14 mouse cellular contexts compared by ENCODE assay signal in genomic region chr7:125418413-125418812, GRCm38 (mm10). TPM values are rescaled to one million over a fixed set of nuclear protein-coding genes. Genes with fewer than 3 reads are reported as not detected.
DNase-seq lines count a peak whose midpoint lies in the region; ATAC-seq and TF ChIP-seq lines count a peak whose summit lies in the region.
"Had no signal": no experiment of that assay in that cellular context is flagged by ENCODE, and none has a peak within 500 bp of the region (broad histone marks: within the 10 kb centered on the region; RNA-seq: fewer than 3 reads in every experiment).

No protein-coding gene starts in this region.

- H3K4me1 ChIP-seq in liver, postnatal 0 days (ENCODE audit: insufficient read depth): peaks cover 2% of the 10 kb centered on the region; the same call in 1 of the 2 replicates
- H3K4me1 ChIP-seq in stomach, embryonic 14.5 days (ENCODE audit: control insufficient read depth, insufficient read depth, low read length): no peaks in the 10 kb centered on the region
- H3K4me1 ChIP-seq in hindbrain, postnatal 0 days (ENCODE audit: insufficient read depth, low read length): no peaks in the 10 kb centered on the region
- H3K4me1 ChIP-seq: heart, embryonic 12.5 days; midbrain, embryonic 15.5 days had no signal

- no peak for ATAC-seq in liver, postnatal 0 days
- 0 out of 2 replicates have a peak, but pooled peaks have one; percentile 46 for ATAC-seq in erythroblast, adult 5-6 weeks (replicated peaks; ENCODE audit: low FRiP score, poor library complexity, severe bottlenecking)
- peak; percentile 51; the same call in 1 of the 2 replicates for ATAC-seq in stomach, embryonic 14.5 days (ENCODE audit: insufficient number of reproducible peaks, insufficient read depth, low FRiP score, low read depth)
- ATAC-seq in hindbrain, postnatal 0 days: no peak
- ATAC-seq: midbrain, embryonic 15.5 days had no signal

- DNase-seq in liver (peak; percentile 73), R1 (ENCODE audit: low read depth, low spot score) (peak; percentile 90), adipocyte (ENCODE audit: low spot score) (no peak)
- DNase-seq in liver, postnatal 0 days: no peak
- DNase-seq in hindbrain, postnatal 0 days (ENCODE audit: low spot score): no peak
- DNase-seq in ovary, postnatal 10 days (ENCODE audit: low spot score): no peak
- DNase-seq: cerebellum, adult 2 months; kidney, adult 18-20 months had no signal

- H3K4me2 ChIP-seq in liver, postnatal 0 days (ENCODE audit: low read depth, low read length): no peak overlapping the region
- H3K4me2 ChIP-seq in stomach, embryonic 14.5 days (replicated peaks; ENCODE audit: low read depth, low read length): no peak overlapping the region
- H3K4me2 ChIP-seq in hindbrain, postnatal 0 days (ENCODE audit: low read depth, low read length): no peak overlapping the region
- H3K4me2 ChIP-seq: heart, embryonic 12.5 days; midbrain, embryonic 15.5 days had no signal

- WGBS in liver, postnatal 0 days (ENCODE audit: insufficient replicate concordance): 41% methylated on average over 3 of the region's 3 CpGs
- 19% methylated on average over 3 of the region's 3 CpGs for WGBS in stomach, embryonic 14.5 days
- 24% methylated on average over 3 of the region's 3 CpGs for WGBS in hindbrain, postnatal 0 days

- H3K9ac ChIP-seq in liver, postnatal 0 days (replicated peaks): no peak overlapping the region
- no peak overlapping the region for H3K9ac ChIP-seq in stomach, embryonic 14.5 days (replicated peaks; ENCODE audit: low read depth, low read length)
- H3K9ac ChIP-seq in hindbrain, postnatal 0 days (replicated peaks; ENCODE audit: low read length): no peak overlapping the region
- H3K9ac ChIP-seq: heart, embryonic 12.5 days; midbrain, embryonic 15.5 days had no signal

- H3K9me3 ChIP-seq in liver, postnatal 0 days (ENCODE audit: low read length): no peaks in the 10 kb centered on the region
- H3K9me3 ChIP-seq in stomach, embryonic 14.5 days (ENCODE audit: control insufficient read depth, low read depth, low read length): no peaks in the 10 kb centered on the region
- H3K9me3 ChIP-seq in hindbrain, postnatal 0 days (ENCODE audit: low read length): no peaks in the 10 kb centered on the region
- H3K9me3 ChIP-seq: forebrain, embryonic 10.5 days; heart, embryonic 12.5 days; midbrain, embryonic 15.5 days had no signal

- H3K27me3 ChIP-seq in liver, postnatal 0 days (ENCODE audit: insufficient read depth, low read length): no peaks in the 10 kb centered on the region
- H3K27me3 ChIP-seq in stomach, embryonic 14.5 days (ENCODE audit: control insufficient read depth, insufficient read depth, low read length): no peaks in the 10 kb centered on the region
- H3K27me3 ChIP-seq in hindbrain, postnatal 0 days (ENCODE audit: insufficient read depth, low read length): no peaks in the 10 kb centered on the region
- H3K27me3 ChIP-seq: heart, embryonic 12.5 days; midbrain, embryonic 15.5 days had no signal

- no peak for TF ChIP-seq CTCF in liver, postnatal 0 days (IDR thresholded peaks at IDR 0.05; ENCODE audit: low read depth)
- no peak for TF ChIP-seq CTCF in hindbrain, postnatal 0 days (IDR thresholded peaks at IDR 0.05; ENCODE audit: low read depth)

- no peak overlapping the region for H3K27ac ChIP-seq in liver, postnatal 0 days (ENCODE audit: low read depth)
- no peak overlapping the region for H3K27ac ChIP-seq in stomach, embryonic 14.5 days (ENCODE audit: low read length)
- no peak overlapping the region for H3K27ac ChIP-seq in hindbrain, postnatal 0 days
- H3K27ac ChIP-seq: forebrain, embryonic 10.5 days; left cerebral cortex, adult 2 months; midbrain, embryonic 15.5 days had no signal

- no peak for TF ChIP-seq EP300 in liver, postnatal 0 days (IDR thresholded peaks at IDR 0.05; ENCODE audit: low read depth)

- H3K36me3 ChIP-seq in liver, postnatal 0 days (replicated peaks; ENCODE audit: insufficient read depth, low read length): no peaks in the 10 kb centered on the region
- no peaks in the 10 kb centered on the region for H3K36me3 ChIP-seq in stomach, embryonic 14.5 days (ENCODE audit: control insufficient read depth, insufficient read depth, low read length)
- H3K36me3 ChIP-seq in hindbrain, postnatal 0 days (ENCODE audit: insufficient read depth, low read length): no peaks in the 10 kb centered on the region
- H3K36me3 ChIP-seq: forebrain, embryonic 10.5 days; heart, embryonic 12.5 days; midbrain, embryonic 15.5 days had no signal

- H3K4me3 ChIP-seq in liver, postnatal 0 days (ENCODE audit: low read depth, low read length): no peak overlapping the region
- H3K4me3 ChIP-seq in stomach, embryonic 14.5 days (ENCODE audit: low read depth, low read length): no peak overlapping the region
- H3K4me3 ChIP-seq in hindbrain, postnatal 0 days (ENCODE audit: low read length): no peak overlapping the region
- H3K4me3 ChIP-seq: forebrain, embryonic 10.5 days; heart, embryonic 12.5 days; left cerebral cortex, adult 2 months; midbrain, embryonic 15.5 days had no signal

RNA-seq across cellular contexts. Expression of gene Kdm8, which starts 26.1 kb away (rescaled TPM):
- 2.1 and 2.8 TPM in 2 replicates for polyA plus RNA-seq in liver, postnatal 0 days (2015; fragmentation: Nextera tagmentation; extraction: Ambion mirVana)
- total RNA-seq in erythroblast, adult 5-6 weeks (2015; ENCODE audit: low replicate concordance): 6.7 TPM in 1 of 2 replicates, not detected in the other
- total RNA-seq in erythroblast, adult 5-6 weeks (2017; ENCODE audit: low replicate concordance): 1.3 and 1.8 TPM in 2 replicates
- polyA plus RNA-seq in stomach, embryonic 14.5 days (2014; fragmentation: Nextera tagmentation; extraction: Ambion mirVana): 9.9 and 10.2 TPM in 2 replicates
- total RNA-seq in hindbrain, postnatal 0 days (2014; rRNA removed): 7.2 and 7.5 TPM in 2 replicates
- polyA plus RNA-seq in hindbrain, postnatal 0 days (2015; fragmentation: Nextera tagmentation; extraction: Ambion mirVana): 4.1 and 5.0 TPM in 2 replicates

Comparison
In these comparisons a context has a peak if more than half of its experiments do, and no peak if none do; other contexts are left out.
1. DNase-seq: peak in liver (single experiment) and R1 (single experiment); none in liver, postnatal 0 days (single experiment), adipocyte (single experiment), hindbrain, postnatal 0 days (single experiment) and ovary, postnatal 10 days (single experiment).
2. ATAC-seq: peak in erythroblast, adult 5-6 weeks (single experiment) and stomach, embryonic 14.5 days (single experiment); none in liver, postnatal 0 days (single experiment) and hindbrain, postnatal 0 days (single experiment).